Mouse (Mus musculus) liver, embryonic 12.5 days (tissue): ENCODE data around the gene Wars. TPM values are rescaled to one million over a fixed set of nuclear protein-coding genes. Genes with fewer than 3 reads are reported as not detected.

Experiments
- ATAC-seq: fragments of 200-750 bp; cut with Nextera tagmentation; 2 replicates; pipeline ENCODE4 v1.8.0; 2017; ENCODE audit warnings: moderate number of reproducible peaks, mild to moderate bottlenecking, moderate library complexity
- H3K27ac ChIP-seq: fragments of 300-500 bp; sonication (generic); 2 replicates; pipeline ENCODE4 v1.5.1; 2016; ENCODE audit warnings: mild to moderate bottlenecking
- H3K27me3 ChIP-seq: fragments of 300-500 bp; sonication (generic); replicated peaks from 2 replicates; pipeline ENCODE4 v1.6.1; 2016; ENCODE audit warnings: mild to moderate bottlenecking, moderate library complexity
- H3K36me3 ChIP-seq: fragments of 300-500 bp; sonication (generic); 2 replicates; pipeline ENCODE4 v1.6.1; 2016; ENCODE audit warnings: mild to moderate bottlenecking, moderate library complexity
- H3K4me1 ChIP-seq: fragments of 300-500 bp; sonication (generic); 2 replicates; pipeline ENCODE4 v1.6.1; 2016
- H3K4me2 ChIP-seq: fragments of 300-500 bp; sonication (generic); 2 replicates; pipeline ENCODE4 v1.6.1; 2016; ENCODE audit warnings: mild to moderate bottlenecking, moderate library complexity
- H3K4me3 ChIP-seq: fragments of 300-500 bp; sonication (generic); 2 replicates; pipeline ENCODE4 v1.5.1; 2016; ENCODE audit warnings: mild to moderate bottlenecking, moderate library complexity
- H3K9ac ChIP-seq: fragments of 300-500 bp; sonication (generic); 2 replicates; pipeline ENCODE4 v1.6.1; 2016; ENCODE audit warnings: mild to moderate bottlenecking, moderate library complexity
- H3K9me3 ChIP-seq: fragments of 300-500 bp; sonication (generic); replicated peaks from 2 replicates; pipeline ENCODE4 v1.6.1; 2016; ENCODE audit warnings: mild to moderate bottlenecking, moderate library complexity
- WGBS: fragments of 180-500 bp; shearing (Covaris S2); methylation state at CpG from one replicate; pipeline ENCODE4 v1.1.7; 2016; ENCODE audit not compliant: insufficient replicate concordance; 5-methylcytosine and 5-hydroxymethylcytosine counted together
- polyA plus RNA-seq: library from polyadenylated mRNA; unstranded; fragments of >200 nt; fragmentation: Nextera tagmentation; extraction: Ambion mirVana; gene quantifications from 2 replicates; pipeline ENCODE4 v1.2.1, GENCODE M21; 2016

The Wars gene
- polyA plus RNA-seq, 1 experiment from 2014 or later, result 61.7 TPM

DNA sequence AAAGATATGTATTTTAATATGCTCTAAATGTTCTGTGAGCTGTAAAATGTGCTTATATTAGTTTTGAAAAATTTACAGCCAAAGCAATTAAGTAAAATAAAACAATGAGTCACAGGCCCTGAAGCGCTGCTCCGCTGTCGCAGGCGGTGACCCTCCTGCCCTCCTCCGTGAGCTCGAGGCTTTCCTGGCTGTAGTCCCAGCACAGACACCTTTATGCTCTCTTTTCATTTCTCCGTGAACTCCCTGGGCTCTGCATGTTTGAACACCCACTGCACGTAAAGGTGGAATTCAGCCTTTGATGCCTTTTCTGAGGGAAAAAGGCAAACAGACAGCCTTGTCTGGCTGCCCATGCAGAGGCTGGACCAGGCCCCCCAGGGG lies 10.3 kb upstream of the Wars start:
- WGBS, result 81% methylated on average over 8 of the region's 8 CpGs
- H3K9ac ChIP-seq, result no peak overlapping the region

DNA sequence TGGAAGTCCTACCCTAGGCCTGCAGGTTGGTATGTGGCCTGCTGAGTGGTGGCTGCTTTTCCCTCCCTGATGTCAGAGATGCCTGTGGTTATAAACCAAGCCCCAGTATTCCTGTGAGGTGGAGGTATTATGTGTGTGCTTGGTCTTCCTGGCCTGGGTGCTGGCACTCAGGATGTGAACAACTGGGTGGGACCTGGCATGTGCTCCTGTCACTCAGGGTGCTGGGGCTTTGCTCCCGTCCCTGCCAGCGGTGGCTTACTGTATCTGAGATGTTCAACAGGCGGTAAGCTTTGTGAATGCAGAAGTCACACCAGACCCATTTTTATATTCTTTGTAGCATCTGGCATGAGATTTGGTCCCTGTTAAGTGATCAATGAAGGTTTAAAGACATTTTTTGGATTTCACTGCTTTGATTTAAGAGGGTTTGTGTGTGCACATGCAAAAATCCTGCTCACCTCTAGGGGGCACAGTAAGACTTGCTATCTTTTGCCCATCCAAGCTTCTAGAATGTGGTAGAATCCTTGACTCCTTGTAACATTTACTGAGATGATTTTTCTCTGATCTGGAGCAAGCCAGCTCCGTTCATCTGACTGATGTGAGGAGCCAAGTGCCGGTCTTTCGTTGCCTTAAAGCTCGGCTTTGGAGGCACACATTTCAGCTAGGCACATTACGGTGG lies 9.8 kb upstream of the Wars start:
- WGBS, result 84% methylated on average over 8 of the region's 8 CpGs
- no peak overlapping the region for H3K9ac ChIP-seq
- no peak overlapping the region for H3K4me2 ChIP-seq
- H3K4me1 ChIP-seq, result no peaks in the 10 kb centered on the region
- no peak overlapping the region for H3K27ac ChIP-seq
- H3K36me3 ChIP-seq, result peaks cover 4% of the 10 kb centered on the region; the same call in 1 of the 2 replicates
- no peaks in the 10 kb centered on the region for H3K9me3 ChIP-seq
- no peaks in the 10 kb centered on the region for H3K27me3 ChIP-seq
- ATAC-seq, result no peak
- H3K4me3 ChIP-seq, result no peak overlapping the region

More for the DNA sequence above, 10.3 kb upstream of the Wars start:
- Histone ChIP-seq H3K27me3 (no peaks in the 10 kb centered on the region), H3K9me3 (no peaks in the 10 kb centered on the region), H3K4me3 (no peak overlapping the region), H3K4me1 (no peaks in the 10 kb centered on the region), H3K36me3 (peaks cover 2% of the 10 kb centered on the region; the same call in 1 of the 2 replicates), H3K27ac (no peak overlapping the region), H3K4me2 (no peak overlapping the region)
- no peak for ATAC-seq

DNA sequence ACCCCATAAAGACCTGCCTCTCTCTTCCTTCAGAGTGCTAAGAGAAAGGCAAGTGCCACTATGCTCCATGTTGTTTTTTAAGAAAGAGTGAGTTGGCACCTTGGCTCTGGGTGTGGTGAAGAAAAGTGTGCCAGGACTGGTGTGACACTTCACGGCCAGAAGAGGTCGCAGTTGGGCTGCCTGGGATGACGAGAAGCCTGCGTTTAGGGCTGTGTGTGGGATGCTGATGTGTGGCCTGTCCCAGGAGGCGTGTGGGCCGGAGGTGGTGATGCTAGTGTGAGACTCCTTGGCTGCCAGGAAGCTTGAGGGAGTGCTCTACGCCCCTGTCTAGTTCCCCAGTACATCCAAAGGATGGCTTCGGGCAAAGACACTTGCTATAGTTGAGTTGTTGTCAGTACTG lies 9.0 kb upstream of the Wars start:
- peak; percentile 58 for ATAC-seq
- 23% methylated on average over 8 of the region's 8 CpGs for WGBS

DNA sequence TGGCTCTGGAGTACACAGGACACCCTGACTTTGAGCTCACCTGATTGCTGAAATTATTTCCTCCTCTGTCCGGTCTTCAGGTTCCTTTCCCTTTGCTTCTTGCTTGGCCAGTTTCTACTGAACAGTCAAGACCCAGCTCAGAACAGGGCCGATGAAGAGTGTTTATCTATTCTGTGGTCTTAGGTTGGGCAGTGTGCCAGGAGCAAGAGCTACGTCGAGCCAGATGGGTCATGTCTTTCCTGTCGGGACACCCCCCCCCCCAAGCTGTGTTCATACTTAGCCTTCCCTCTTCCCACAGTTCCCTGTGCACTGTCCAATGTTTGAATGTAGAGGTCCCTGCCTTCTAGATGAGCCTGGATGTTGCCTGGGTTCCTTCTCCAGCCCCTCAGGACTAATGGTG lies 7.4 kb upstream of the Wars start:
- H3K36me3 ChIP-seq, result peaks cover 4% of the 10 kb centered on the region; the same call in 1 of the 2 replicates
- no peak for ATAC-seq
- H3K9me3 ChIP-seq, result no peaks in the 10 kb centered on the region
- no peaks in the 10 kb centered on the region for H3K4me1 ChIP-seq
- no peak overlapping the region for H3K4me2 ChIP-seq
- no peaks in the 10 kb centered on the region for H3K27me3 ChIP-seq
- no peak overlapping the region for H3K4me3 ChIP-seq
- H3K27ac ChIP-seq, result no peak overlapping the region
- no peak overlapping the region for H3K9ac ChIP-seq
- WGBS, result 49% methylated on average over 5 of the region's 5 CpGs

More for the DNA sequence above, 9.0 kb upstream of the Wars start:
- Histone ChIP-seq H3K9ac (no peak overlapping the region), H3K27me3 (no peaks in the 10 kb centered on the region), H3K27ac (no peak overlapping the region), H3K4me3 (no peak overlapping the region), H3K9me3 (no peaks in the 10 kb centered on the region), H3K36me3 (peaks cover 4% of the 10 kb centered on the region; the same call in 1 of the 2 replicates), H3K4me1 (no peaks in the 10 kb centered on the region), H3K4me2 (no peak overlapping the region)

DNA sequence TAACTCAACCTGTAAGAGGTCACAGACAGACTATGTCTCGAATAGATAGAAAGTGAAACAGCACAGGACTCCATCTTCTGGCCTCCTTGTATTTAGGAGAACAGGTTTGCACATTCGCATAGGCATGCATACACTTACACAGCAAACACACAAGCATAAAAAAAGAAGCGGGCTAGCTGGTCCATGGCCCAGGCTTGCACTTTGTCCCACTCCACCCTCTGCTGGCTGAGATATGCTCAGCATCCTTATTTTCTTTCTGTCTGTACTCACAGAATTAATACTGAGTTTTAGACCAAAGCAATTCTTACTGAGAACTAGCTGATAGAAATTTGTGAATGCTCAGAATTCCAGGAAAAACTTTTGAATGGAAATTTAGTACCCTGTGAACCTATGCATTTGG lies 2.0 kb upstream of the Wars start:
- Histone ChIP-seq H3K4me3 (no peak overlapping the region), H3K27ac (no peak overlapping the region), H3K4me2 (no peak overlapping the region), H3K36me3 (peaks cover 11% of the 10 kb centered on the region), H3K9me3 (no peaks in the 10 kb centered on the region), H3K9ac (no peak overlapping the region), H3K27me3 (no peaks in the 10 kb centered on the region), H3K4me1 (peaks cover 30% of the 10 kb centered on the region)
- WGBS, result 62% methylated on average over 3 of the region's 3 CpGs
- ATAC-seq, result no peak

DNA sequence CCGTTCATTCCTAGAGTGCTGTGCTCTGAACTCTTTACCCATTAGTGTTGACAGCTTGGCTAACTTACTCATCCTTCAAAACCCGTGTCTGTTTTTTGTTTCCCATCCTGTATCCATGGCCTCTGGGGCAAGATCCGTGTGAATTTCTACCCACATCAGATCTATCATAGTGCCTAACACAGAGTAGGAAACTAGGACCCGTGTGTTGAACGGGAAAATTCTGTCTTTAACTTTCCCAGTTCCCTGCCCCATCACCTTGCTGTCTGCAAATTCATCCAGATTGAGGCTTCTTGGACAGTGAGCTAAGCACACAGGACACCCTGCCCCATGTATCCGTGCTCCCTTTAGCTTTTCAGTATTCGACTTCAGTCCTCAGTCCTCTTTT lies 450 bp upstream of the Wars start:
- peaks cover 26% of the 10 kb centered on the region for H3K36me3 ChIP-seq
- no peaks in the 10 kb centered on the region for H3K27me3 ChIP-seq
- ATAC-seq, result peak; percentile 1; the same call in 1 of the 2 replicates
- H3K4me2 ChIP-seq, result peak overlapping the region; percentile 94
- no peaks in the 10 kb centered on the region for H3K9me3 ChIP-seq
- H3K4me1 ChIP-seq, result peaks cover 30% of the 10 kb centered on the region
- WGBS, result 2% methylated on average over 7 of the region's 7 CpGs
- peak overlapping the region; percentile 81 for H3K9ac ChIP-seq
- peak overlapping the region; percentile 89 for H3K4me3 ChIP-seq
- H3K27ac ChIP-seq, result peak overlapping the region; percentile 53; the same call in 1 of the 2 replicates

DNA sequence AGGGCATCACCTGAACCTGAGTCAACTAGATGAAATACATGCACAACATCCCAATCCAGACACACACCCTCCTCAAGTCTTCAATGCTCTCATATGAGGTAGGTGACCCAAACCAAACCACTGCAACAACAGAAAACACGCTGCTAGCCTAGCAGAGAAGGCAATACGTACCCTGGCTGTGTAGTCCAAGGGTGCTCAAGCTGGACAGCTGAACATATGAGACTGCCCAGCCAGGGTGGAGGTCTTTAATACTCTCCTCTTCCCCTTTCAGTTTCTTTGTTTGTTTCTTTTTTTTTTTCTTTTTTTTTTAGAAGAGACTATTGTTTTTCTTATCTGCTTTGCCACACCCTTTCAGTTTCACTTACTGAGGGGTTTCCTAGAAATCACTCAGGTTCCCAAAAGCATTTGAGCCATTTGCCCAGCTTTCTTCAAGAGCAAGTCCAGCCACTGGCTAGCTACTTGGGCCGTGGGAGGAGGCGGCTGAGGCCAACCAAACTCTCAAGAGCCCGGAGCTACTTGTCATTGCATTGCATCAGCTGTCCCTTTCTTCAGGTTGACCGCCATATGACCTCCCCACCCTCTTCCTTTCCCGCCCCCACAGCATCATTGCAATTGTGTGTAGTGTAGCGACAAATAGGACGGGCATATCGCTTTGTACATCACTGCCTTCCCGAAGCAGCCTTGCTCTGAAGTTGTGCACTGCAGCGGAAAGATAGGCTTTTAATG lies 822 bp downstream of the Wars start, which contains the start of gene Wdr25:
Gene Wdr25 (plus strand): TSS at position 643 of the 726 bp plus-strand sequence.
- H3K4me3 ChIP-seq, result peak within 1 kb of the TSS; percentile 89
- peaks cover 31% of the 10 kb centered on the region for H3K36me3 ChIP-seq
- H3K27me3 ChIP-seq, result no peaks in the 10 kb centered on the region
- peak within 1 kb of the TSS; percentile 81 for H3K9ac ChIP-seq
- H3K27ac ChIP-seq, result peak within 1 kb of the TSS; percentile 53
- no peaks in the 10 kb centered on the region for H3K9me3 ChIP-seq
- peaks cover 30% of the 10 kb centered on the region for H3K4me1 ChIP-seq
- 11% methylated on average over 12 of the region's 12 CpGs for WGBS
- peak within 1 kb of the TSS; percentile 94 for H3K4me2 ChIP-seq
- no peak for ATAC-seq

DNA sequence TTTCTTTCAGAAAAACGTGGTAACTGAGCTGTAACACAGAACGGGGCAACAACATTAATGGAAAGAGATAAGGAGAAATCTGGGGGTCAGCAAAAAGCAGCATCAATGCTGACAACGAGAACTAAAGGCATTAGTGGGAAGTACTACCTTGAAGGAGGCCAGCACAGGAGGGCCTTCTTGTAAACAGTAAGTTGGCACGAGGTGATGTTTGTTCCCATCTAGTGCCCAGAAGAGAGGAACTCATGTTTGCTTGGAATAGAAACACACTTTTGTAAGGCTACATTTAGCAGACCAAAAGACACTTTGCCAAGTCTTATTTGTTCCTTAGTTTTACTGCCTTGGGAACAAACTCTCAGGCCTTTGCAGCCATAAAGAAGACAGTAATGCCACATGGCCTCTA lies 5.3 kb downstream of the Wars start:
- peaks cover 76% of the 10 kb centered on the region for H3K36me3 ChIP-seq
- H3K27me3 ChIP-seq, result no peaks in the 10 kb centered on the region
- no peak overlapping the region for H3K27ac ChIP-seq
- no peak overlapping the region for H3K4me2 ChIP-seq
- 52% methylated on average over 4 of the region's 4 CpGs for WGBS
- no peaks in the 10 kb centered on the region for H3K9me3 ChIP-seq
- H3K4me1 ChIP-seq, result peaks cover 19% of the 10 kb centered on the region
- no peak overlapping the region for H3K9ac ChIP-seq
- H3K4me3 ChIP-seq, result no peak overlapping the region
- no peak for ATAC-seq

DNA sequence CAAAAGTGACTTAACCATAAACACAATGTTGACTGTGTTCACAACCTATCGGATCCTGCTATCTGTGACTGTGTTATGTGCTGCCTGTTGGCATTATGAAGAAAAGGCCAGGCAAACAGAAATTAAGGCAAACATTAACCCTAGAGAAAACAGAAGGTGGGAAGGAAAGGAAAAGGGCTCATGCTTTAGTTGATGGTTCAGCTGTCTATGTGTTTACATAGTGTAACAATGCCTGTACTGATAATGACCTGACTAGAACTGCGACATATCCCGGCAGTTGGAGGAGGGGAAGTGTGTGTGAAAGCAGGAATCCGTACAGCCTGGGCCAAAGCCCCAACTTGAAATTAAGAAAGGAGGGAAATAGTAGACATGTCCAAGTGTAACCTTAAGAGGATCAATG lies 6.9 kb downstream of the Wars start:
- Histone ChIP-seq H3K4me1 (peaks cover 5% of the 10 kb centered on the region; the same call in 1 of the 2 replicates), H3K4me2 (no peak overlapping the region), H3K27ac (no peak overlapping the region), H3K4me3 (no peak overlapping the region), H3K9ac (no peak overlapping the region), H3K9me3 (no peaks in the 10 kb centered on the region), H3K27me3 (no peaks in the 10 kb centered on the region), H3K36me3 (peaks cover 91% of the 10 kb centered on the region)
- WGBS, result 74% methylated on average over 4 of the region's 4 CpGs
- ATAC-seq, result no peak

DNA sequence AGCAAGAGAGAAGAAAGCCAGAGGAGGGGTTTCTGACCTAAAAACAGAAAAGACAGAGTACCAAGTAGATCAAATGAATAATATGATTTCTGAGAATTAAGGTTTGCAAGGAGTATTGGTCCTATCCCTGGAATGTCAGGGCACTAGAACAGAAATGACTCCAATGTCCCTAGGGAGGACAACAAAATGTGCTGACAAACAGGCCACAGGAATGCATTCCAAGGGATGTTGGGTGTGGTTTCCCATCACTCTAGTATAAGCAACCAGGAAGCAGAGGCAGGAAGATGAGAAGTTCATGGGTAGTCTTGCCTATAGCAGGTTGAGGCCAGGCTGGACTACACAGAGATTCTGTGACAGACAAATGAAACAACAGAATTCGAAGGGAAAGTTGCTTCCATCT lies 8.1 kb downstream of the Wars start:
- no peak for ATAC-seq
- no peak overlapping the region for H3K27ac ChIP-seq
- H3K27me3 ChIP-seq, result no peaks in the 10 kb centered on the region
- no peaks in the 10 kb centered on the region for H3K4me1 ChIP-seq
- no peaks in the 10 kb centered on the region for H3K9me3 ChIP-seq
- no peak overlapping the region for H3K9ac ChIP-seq
- H3K36me3 ChIP-seq, result peaks cover 94% of the 10 kb centered on the region
- 90% methylated on average over 1 of the region's 1 CpGs for WGBS
- H3K4me2 ChIP-seq, result no peak overlapping the region
- H3K4me3 ChIP-seq, result no peak overlapping the region

DNA sequence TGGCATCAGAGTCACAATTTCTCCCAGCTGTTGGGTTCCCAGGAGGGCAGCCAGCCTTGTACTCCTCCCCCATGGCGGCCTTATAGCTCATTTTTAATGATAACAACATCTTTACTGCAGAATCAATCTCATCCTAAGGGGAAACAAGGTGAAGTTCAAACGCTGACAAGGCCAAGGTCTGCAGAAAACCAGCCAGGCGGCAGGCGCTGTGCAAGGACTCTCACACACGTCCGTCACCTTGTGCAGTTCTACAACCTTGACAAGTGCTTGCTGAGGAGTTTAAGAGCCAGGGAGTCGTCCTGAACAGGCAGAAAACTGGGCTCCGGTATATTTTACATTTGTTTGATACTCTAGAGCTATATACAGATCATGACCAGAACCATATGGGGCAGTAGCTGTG lies 11.2 kb downstream of the Wars start:
- ATAC-seq, result no peak
- H3K36me3 ChIP-seq, result peaks cover 89% of the 10 kb centered on the region
- no peaks in the 10 kb centered on the region for H3K9me3 ChIP-seq
- H3K4me3 ChIP-seq, result no peak overlapping the region
- no peaks in the 10 kb centered on the region for H3K27me3 ChIP-seq
- no peak overlapping the region for H3K4me2 ChIP-seq
- no peak overlapping the region for H3K9ac ChIP-seq
- H3K27ac ChIP-seq, result no peak overlapping the region
- no peaks in the 10 kb centered on the region for H3K4me1 ChIP-seq
- 82% methylated on average over 8 of the region's 8 CpGs for WGBS

DNA sequence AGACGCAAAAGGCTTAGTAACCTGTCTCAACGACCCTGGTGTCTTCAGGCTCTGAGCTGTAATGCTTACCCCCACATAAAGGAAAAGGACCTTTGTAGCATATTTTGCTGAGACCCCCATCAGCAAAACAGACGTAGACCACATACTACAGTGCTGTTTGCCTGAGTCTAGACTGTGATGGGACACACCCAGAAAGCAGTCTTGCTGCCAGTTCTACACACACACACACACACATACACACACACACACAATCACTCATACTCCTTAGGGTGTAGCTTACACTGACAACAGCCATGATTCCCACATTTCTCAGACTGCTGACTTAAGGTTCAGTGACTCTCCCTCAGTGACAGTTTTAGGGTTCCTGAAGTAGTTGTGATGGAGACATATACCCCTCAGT lies 12.8 kb downstream of the Wars start:
- peaks cover 84% of the 10 kb centered on the region for H3K36me3 ChIP-seq
- no peak overlapping the region for H3K27ac ChIP-seq
- no peaks in the 10 kb centered on the region for H3K27me3 ChIP-seq
- ATAC-seq, result no peak
- no peaks in the 10 kb centered on the region for H3K9me3 ChIP-seq
- H3K4me1 ChIP-seq, result no peaks in the 10 kb centered on the region
- no peak overlapping the region for H3K9ac ChIP-seq
- 66% methylated on average over 3 of the region's 3 CpGs for WGBS
- H3K4me3 ChIP-seq, result no peak overlapping the region
- H3K4me2 ChIP-seq, result no peak overlapping the region
